Mouse (Mus musculus) stomach, postnatal 0 days (tissue): ENCODE measurements around the gene Atpaf1.

Source experiments
- CTCF ChIP-seq: IDR thresholded peaks from 2 replicates; pipeline ENCODE4 v1.5.1; 2016; ENCODE audit warnings: antibody characterized with exemption, low read depth, mild to moderate bottlenecking, moderate library complexity
- EP300 ChIP-seq: optimal IDR thresholded peaks from 2 replicates; pipeline ENCODE3; 2016; ENCODE audit warnings: antibody characterized with exemption

DNA sequence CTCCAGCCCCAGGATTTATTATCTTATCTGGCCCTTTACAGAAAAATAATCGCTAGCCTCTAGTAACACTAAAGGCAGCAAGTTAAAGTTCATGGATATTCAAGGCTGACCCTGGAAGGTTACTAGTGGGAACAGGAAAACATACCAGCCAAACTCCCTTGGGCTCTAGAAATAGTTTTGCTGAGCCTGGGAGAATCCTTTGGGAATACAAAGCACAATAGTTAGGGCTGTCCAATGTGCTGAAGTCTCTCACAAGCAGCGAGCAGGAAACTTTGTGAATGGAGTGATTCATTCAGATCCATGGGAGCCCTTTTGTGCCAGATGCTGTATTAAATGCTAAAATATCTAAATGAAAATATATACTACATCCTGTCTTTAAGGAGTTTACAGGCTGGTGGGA lies 62.0 kb downstream of the Atpaf1 start:
- TF ChIP-seq CTCF: no peak
- TF ChIP-seq EP300: no peak
